ENCODE assay signal across 28 mouse cellular contexts in genomic region chr5:37184605-37185004, GRCm38 (mm10).
"Had no signal": no experiment of that assay in that cellular context is flagged by ENCODE, and none has a peak within 500 bp of the region (broad histone marks: within the 10 kb centered on the region; RNA-seq: fewer than 3 reads in every experiment).

No protein-coding gene starts in this region.

- ATAC-seq: inflammation-experienced regulatory T-cells, adult 6 months; intestine, embryonic 15.5 days; intestine, postnatal 0 days; liver, postnatal 0 days had no signal

- DNase-seq: gastrocnemius, postnatal 14 days; gastrocnemius, postnatal 36 days; heart, adult 11 months; heart, adult 2 months; heart, postnatal 4 days; kidney, adult 18-20 months; kidney, adult 8-10 months; kidney, postnatal 10 days; kidney, postnatal 25 days; kidney, postnatal 4 days; liver; liver, embryonic 13.5 days; liver, postnatal 0 days had no signal

- H3K36me3 ChIP-seq: heart, embryonic 13.5 days; heart, embryonic 15.5 days; hindbrain, embryonic 10.5 days; hindbrain, embryonic 13.5 days; hindbrain, embryonic 15.5 days; intestine, embryonic 15.5 days; limb, embryonic 10.5 days; limb, embryonic 12.5 days; liver, embryonic 13.5 days; liver, embryonic 15.5 days had no signal

- H3K27ac ChIP-seq: heart, adult 2 months; heart, embryonic 13.5 days; heart, embryonic 15.5 days; hindbrain, embryonic 10.5 days; hindbrain, embryonic 13.5 days; hindbrain, embryonic 15.5 days; intestine, embryonic 15.5 days; layer of hippocampus, adult 2 months; left cerebral cortex, adult 2 months; limb, embryonic 10.5 days; limb, embryonic 12.5 days; liver, embryonic 13.5 days; liver, embryonic 15.5 days had no signal

- H3K4me3 ChIP-seq: heart, adult 2 months; heart, embryonic 13.5 days; heart, embryonic 15.5 days; hindbrain, embryonic 10.5 days; hindbrain, embryonic 13.5 days; hindbrain, embryonic 15.5 days; intestine, embryonic 15.5 days; layer of hippocampus, adult 2 months; left cerebral cortex, adult 2 months; limb, embryonic 10.5 days; limb, embryonic 12.5 days; liver, embryonic 13.5 days; liver, embryonic 15.5 days had no signal

- H3K27me3 ChIP-seq: hindbrain, embryonic 13.5 days; hindbrain, embryonic 15.5 days; intestine, embryonic 15.5 days; limb, embryonic 12.5 days; liver, embryonic 13.5 days; liver, embryonic 15.5 days had no signal

- H3K9ac ChIP-seq: heart, embryonic 13.5 days; heart, embryonic 15.5 days; hindbrain, embryonic 13.5 days; hindbrain, embryonic 15.5 days; intestine, embryonic 15.5 days; limb, embryonic 12.5 days; liver, embryonic 13.5 days; liver, embryonic 15.5 days; liver, postnatal 0 days had no signal

- H3K4me1 ChIP-seq: heart, embryonic 13.5 days; heart, embryonic 15.5 days; hindbrain, embryonic 10.5 days; hindbrain, embryonic 13.5 days; hindbrain, embryonic 15.5 days; intestine, embryonic 15.5 days; limb, embryonic 10.5 days; limb, embryonic 12.5 days; liver, embryonic 13.5 days; liver, embryonic 15.5 days had no signal

- H3K4me2 ChIP-seq: heart, embryonic 11.5 days; heart, embryonic 13.5 days; heart, embryonic 15.5 days; hindbrain, embryonic 13.5 days; hindbrain, embryonic 15.5 days; intestine, embryonic 15.5 days; limb, embryonic 12.5 days; liver, embryonic 11.5 days; liver, embryonic 13.5 days; liver, embryonic 15.5 days had no signal

- H3K9me3 ChIP-seq: heart, embryonic 15.5 days; hindbrain, embryonic 10.5 days; hindbrain, embryonic 13.5 days; hindbrain, embryonic 15.5 days; intestine, embryonic 15.5 days; limb, embryonic 10.5 days; liver, embryonic 13.5 days; liver, embryonic 15.5 days had no signal
